Mouse (Mus musculus) forebrain, embryonic 14.5 days (tissue): ENCODE results near the gene Senp1. TPM values are rescaled to one million over a fixed set of nuclear protein-coding genes. Genes with fewer than 3 reads are reported as not detected.

Experiments
- ATAC-seq: fragments of 200-750 bp; cut with Nextera tagmentation; 2 replicates; pipeline ENCODE4 v1.8.0; 2017; ENCODE audit warnings: mild to moderate bottlenecking, moderate library complexity
- DNase-seq: peaks from one replicate; pipeline ENCODE4 v3.0.0-alpha.2; 2015; ENCODE audit warnings: low spot score
- H3K27ac ChIP-seq: fragments of 300-500 bp; sonication (generic); 2 replicates; pipeline ENCODE4 v1.5.1; 2014; ENCODE audit warnings: low read depth, mild to moderate bottlenecking, control low read depth, low read length, moderate library complexity
- H3K27me3 ChIP-seq: fragments of 300-500 bp; sonication (generic); replicated peaks from 2 replicates; pipeline ENCODE4 v1.6.1; 2014; ENCODE audit warnings: low read length, control low read depth, mixed read lengths; ENCODE audit not compliant: control insufficient read depth, insufficient read depth
- H3K36me3 ChIP-seq: fragments of 300-500 bp; sonication (generic); 2 replicates; pipeline ENCODE4 v1.6.1; 2014; ENCODE audit warnings: low read length, control low read depth; ENCODE audit not compliant: control insufficient read depth, insufficient read depth
- H3K4me1 ChIP-seq: fragments of 300-500 bp; sonication (generic); 2 replicates; pipeline ENCODE4 v1.6.1; 2014; ENCODE audit warnings: antibody characterized with exemption, low read length, control low read depth; ENCODE audit not compliant: control insufficient read depth, insufficient read depth
- H3K4me2 ChIP-seq: fragments of 300-500 bp; sonication (generic); 2 replicates; pipeline ENCODE4 v1.6.1; 2014; ENCODE audit warnings: mild to moderate bottlenecking, control low read depth, low read length
- H3K4me3 ChIP-seq: fragments of 300-500 bp; sonication (generic); 2 replicates; pipeline ENCODE4 v1.5.1; 2014; ENCODE audit warnings: low read depth, low read length, control low read depth
- H3K9ac ChIP-seq: fragments of 300-500 bp; sonication (generic); 2 replicates; pipeline ENCODE4 v1.6.1; 2014; ENCODE audit warnings: mild to moderate bottlenecking, low read length, control low read depth, moderate library complexity
- H3K9me3 ChIP-seq: fragments of 300-500 bp; sonication (generic); replicated peaks from 2 replicates; pipeline ENCODE4 v1.6.1; 2016; ENCODE audit warnings: low read length, control low read depth, mixed read lengths; ENCODE audit not compliant: control insufficient read depth
- WGBS: fragments of 180-500 bp; shearing (Covaris S2); extraction: QIAGEN DNeasy Blood & Tissue Kit; methylation state at CpG from one replicate; pipeline ENCODE4 v1.1.7; 2014; 5-methylcytosine and 5-hydroxymethylcytosine counted together
- polyA plus RNA-seq: library from polyadenylated mRNA; unstranded; fragments of >200 nt; fragmentation: Nextera tagmentation; extraction: Ambion mirVana; gene quantifications from 2 replicates; pipeline ENCODE4 v1.2.1, GENCODE M21; 2014

Gene Senp1
- polyA plus RNA-seq, 1 experiment from 2014 or later: 21.7 TPM

GRCm38 (mm10) chr15:98131942-98132655 is 38.6 kb upstream of the Senp1 start:
- no peaks in the 10 kb centered on the region for H3K4me1 ChIP-seq
- no peak for ATAC-seq
- no peak overlapping the region for H3K27ac ChIP-seq
- peaks cover 94% of the 10 kb centered on the region for H3K36me3 ChIP-seq
- no peaks in the 10 kb centered on the region for H3K9me3 ChIP-seq
- no peak overlapping the region for H3K9ac ChIP-seq
- H3K4me3 ChIP-seq: no peak overlapping the region
- 92% methylated on average over 15 of the region's 15 CpGs for WGBS
- H3K27me3 ChIP-seq: no peaks in the 10 kb centered on the region
- no peak overlapping the region for H3K4me2 ChIP-seq
- no peak for DNase-seq

- DNase-seq (no peak), ATAC-seq (no peak)
- H3K27me3 ChIP-seq: no peaks in the 10 kb centered on the region
- peaks cover 94% of the 10 kb centered on the region for H3K36me3 ChIP-seq
- no peak overlapping the region for H3K27ac ChIP-seq
- no peak overlapping the region for H3K4me2 ChIP-seq
- no peak overlapping the region for H3K4me3 ChIP-seq
- WGBS: 86% methylated on average over 7 of the region's 7 CpGs
- H3K9ac ChIP-seq: no peak overlapping the region
- H3K9me3 ChIP-seq: no peaks in the 10 kb centered on the region
- H3K4me1 ChIP-seq: no peaks in the 10 kb centered on the region
Observed at GRCm38 (mm10) chr15:98131451-98131850, 37.9 kb upstream of the Senp1 start.

GRCm38 (mm10) chr15:98131001-98131400 is 37.5 kb upstream of the Senp1 start:
- Histone ChIP-seq H3K4me1 (no peaks in the 10 kb centered on the region), H3K9me3 (no peaks in the 10 kb centered on the region), H3K4me3 (no peak overlapping the region), H3K4me2 (no peak overlapping the region), H3K27me3 (no peaks in the 10 kb centered on the region), H3K36me3 (peaks cover 94% of the 10 kb centered on the region), H3K27ac (no peak overlapping the region), H3K9ac (no peak overlapping the region)
- WGBS: 96% methylated on average over 4 of the region's 4 CpGs
- no peak for DNase-seq
- ATAC-seq: no peak

GRCm38 (mm10) chr15:98120831-98121230 is 27.3 kb upstream of the Senp1 start:
- H3K4me2 ChIP-seq: no peak overlapping the region
- 94% methylated on average over 20 of the region's 20 CpGs for WGBS
- H3K9me3 ChIP-seq: no peaks in the 10 kb centered on the region
- no peaks in the 10 kb centered on the region for H3K4me1 ChIP-seq
- H3K4me3 ChIP-seq: no peak overlapping the region
- no peaks in the 10 kb centered on the region for H3K27me3 ChIP-seq
- no peak overlapping the region for H3K27ac ChIP-seq
- no peak overlapping the region for H3K9ac ChIP-seq
- DNase-seq (no peak), ATAC-seq (no peak)
- peaks cover 91% of the 10 kb centered on the region for H3K36me3 ChIP-seq

- no peak overlapping the region for H3K4me3 ChIP-seq
- ATAC-seq (no peak), DNase-seq (no peak)
- no peaks in the 10 kb centered on the region for H3K9me3 ChIP-seq
- H3K9ac ChIP-seq: no peak overlapping the region
- H3K27me3 ChIP-seq: no peaks in the 10 kb centered on the region
- no peak overlapping the region for H3K27ac ChIP-seq
- peaks cover 88% of the 10 kb centered on the region for H3K36me3 ChIP-seq
- H3K4me2 ChIP-seq: no peak overlapping the region
- no peaks in the 10 kb centered on the region for H3K4me1 ChIP-seq
- 93% methylated on average over 12 of the region's 12 CpGs for WGBS
Observed at GRCm38 (mm10) chr15:98119363-98119762, 25.8 kb upstream of the Senp1 start.

GRCm38 (mm10) chr15:98116287-98116686 is 22.7 kb upstream of the Senp1 start:
- Histone ChIP-seq H3K4me1 (no peaks in the 10 kb centered on the region), H3K4me3 (no peak overlapping the region), H3K9me3 (no peaks in the 10 kb centered on the region), H3K27me3 (no peaks in the 10 kb centered on the region), H3K27ac (no peak overlapping the region), H3K36me3 (peaks cover 70% of the 10 kb centered on the region), H3K9ac (no peak overlapping the region), H3K4me2 (no peak overlapping the region)
- DNase-seq (no peak), ATAC-seq (no peak)
- 91% methylated on average over 5 of the region's 5 CpGs for WGBS

- Histone ChIP-seq H3K4me2 (no peak overlapping the region), H3K27me3 (no peaks in the 10 kb centered on the region), H3K4me3 (no peak overlapping the region), H3K9ac (no peak overlapping the region), H3K9me3 (no peaks in the 10 kb centered on the region), H3K27ac (no peak overlapping the region), H3K4me1 (no peaks in the 10 kb centered on the region), H3K36me3 (peaks cover 65% of the 10 kb centered on the region)
- WGBS: 88% methylated on average over 9 of the region's 9 CpGs
- ATAC-seq: no peak
- no peak for DNase-seq
Observed at GRCm38 (mm10) chr15:98115779-98116163, 22.2 kb upstream of the Senp1 start.

GRCm38 (mm10) chr15:98114852-98115778 is 21.6 kb upstream of the Senp1 start:
- no peak for DNase-seq
- Histone ChIP-seq H3K27ac (no peak overlapping the region), H3K27me3 (no peaks in the 10 kb centered on the region), H3K4me2 (no peak overlapping the region), H3K4me3 (no peak overlapping the region), H3K9me3 (no peaks in the 10 kb centered on the region), H3K9ac (no peak overlapping the region), H3K36me3 (peaks cover 60% of the 10 kb centered on the region), H3K4me1 (no peaks in the 10 kb centered on the region)
- 92% methylated on average over 10 of the region's 10 CpGs for WGBS
- ATAC-seq: no peak
